Mouse (Mus musculus): ENCODE measurements at regions not wholly inside any gene's neighbourhood (a gene's known extent, or its start where the extent isn't known, plus 50 kb on each side); places are given as distances from the start of the nearest gene placed in this dataset.

GRCm38 (mm10) chr7:58557535-58557934, 98.4 kb upstream of the Atp10a start:
- no peak for DNase-seq

DNA sequence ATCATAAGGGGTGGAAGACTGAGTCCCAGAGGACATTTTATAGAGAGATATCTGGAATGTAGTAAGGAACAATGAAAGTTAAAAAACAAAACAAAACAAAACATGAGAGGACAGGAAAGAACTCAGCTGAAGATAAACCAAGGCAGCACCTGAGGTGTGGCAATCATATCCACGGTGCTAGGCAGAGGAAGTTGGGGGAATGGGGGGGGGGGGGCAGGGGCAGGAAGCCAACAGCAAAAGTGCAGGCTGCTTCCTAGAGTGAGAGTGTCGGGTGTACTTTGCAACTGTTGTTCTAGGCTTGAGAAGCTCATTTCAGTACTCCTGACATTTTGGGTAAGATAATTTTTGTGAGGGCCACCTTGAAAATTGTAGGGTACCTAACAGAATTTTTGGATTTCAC, 87.2 kb upstream of the Atp10a start:
- no peak for DNase-seq

DNA sequence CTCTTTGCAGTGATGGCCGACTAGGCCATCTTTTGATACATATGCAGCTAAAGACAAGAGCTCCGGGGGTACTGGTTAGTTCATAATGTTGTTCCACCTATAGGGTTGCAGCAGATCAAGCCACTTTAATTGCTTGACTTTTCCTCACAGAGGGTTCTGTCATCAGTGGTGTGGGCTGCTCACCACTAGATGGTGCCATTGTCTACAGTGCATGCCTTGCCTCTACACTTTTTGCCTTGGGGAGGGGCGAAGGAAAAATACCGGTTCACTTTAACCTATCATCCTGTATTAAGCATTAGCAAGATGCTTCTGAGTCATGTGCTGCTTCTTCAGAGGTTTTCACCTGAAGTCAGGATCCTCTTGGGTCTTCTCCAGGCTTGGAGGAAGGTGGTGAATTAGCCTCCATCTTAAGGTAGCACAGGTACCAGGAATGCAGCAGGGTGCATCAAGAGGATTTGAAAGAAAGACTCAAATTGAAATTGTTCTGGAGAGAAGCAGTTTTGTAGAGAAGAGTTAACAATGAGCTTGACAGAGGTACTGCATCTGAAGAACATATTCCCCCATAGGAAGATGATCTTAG, 71.6 kb upstream of the Atp10a start:
- peak; percentile 42 for DNase-seq

GRCm38 (mm10) chr7:58585626-58586256, 70.2 kb upstream of the Atp10a start:
- DNase-seq, result no peak

GRCm38 (mm10) chr7:58595951-58596350, 60.0 kb upstream of the Atp10a start:
- DNase-seq, result no peak

Data from kidney, adult 9 months (tissue).